Mouse (Mus musculus) Patski (cell line): ENCODE data around the gene Amotl2. TPM values are rescaled to one million over a fixed set of nuclear protein-coding genes. Genes with fewer than 3 reads are reported as not detected.

Source experiments
- ATAC-seq: fragments of 100-300 bp; one replicate; pipeline ENCODE4 v1.8.0; 2021
- CTCF ChIA-PET: fragments of 350-600 bp; sonication (Branson Sonifier 250); formaldehyde crosslinking; loops from one replicate; lab custom pipeline; 2022; ENCODE audit warnings: inconsistent platforms; lab: Charles Lee
- POLR2A ChIA-PET: fragments of 350-600 bp; sonication (Branson Sonifier 250); formaldehyde crosslinking; loops from one replicate; lab custom pipeline; 2022; ENCODE audit warnings: antibody characterized with exemption, inconsistent platforms; lab: Charles Lee
- DNase-seq: peaks from one replicate; pipeline ENCODE4 v3.0.0-alpha.2; 2011; ENCODE audit warnings: low read depth, low spot score
- H3K27me3 ChIP-seq: fragments of 371-371 bp; one replicate; pipeline ENCODE4 v1.5.1; 2021
- CTCF ChIP-seq: fragments of 100-300 bp; IDR thresholded peaks from one replicate; pipeline ENCODE4 v1.5.1; 2021
- in situ Hi-C: fragments of 300-500 bp; cut with MboI; formaldehyde crosslinking; loops from 3 replicates; pipeline ENCODE4 v1.11.1; 2018; ENCODE audit warnings: low pct_unique_long_range_greater_than_20kb, mixed read lengths
- polyA plus RNA-seq: library from polyadenylated mRNA; unstranded; gene quantifications from one replicate; pipeline ENCODE4 v1.2.3, GENCODE M21; 2021

The Amotl2 gene
- polyA plus RNA-seq, 1 experiment from 2014 or later = 306 TPM

DNA sequence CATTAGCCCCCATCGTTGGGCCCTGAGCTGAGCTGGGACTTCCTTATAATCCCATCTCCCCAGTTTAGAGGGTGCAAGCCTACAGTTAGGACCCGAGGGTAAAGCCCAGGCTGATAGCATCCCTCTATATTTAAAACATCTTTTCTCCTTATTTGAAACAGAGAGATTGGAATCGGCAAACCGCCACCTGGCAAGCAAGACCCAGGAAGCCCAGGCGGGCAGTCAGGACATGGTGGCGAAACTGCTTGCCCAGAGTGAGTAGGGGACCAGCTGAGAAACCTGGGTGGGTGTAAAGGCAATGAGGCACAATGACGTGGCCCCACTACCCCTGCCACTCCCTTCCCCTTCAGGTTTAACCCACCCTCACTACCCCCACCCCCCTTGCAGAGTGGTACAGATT is 8.5 kb downstream of the Amotl2 start:
- DNase-seq = no peak
- ChIA-PET CTCF (interaction anchor here (1.0 to 3.7 kb wide), 3 partner anchors 54 to 57 kb away, joined by 6 to 14 read pairs (median 13); no protein-coding TSS in a partner anchor), POLR2A (interaction anchor here (0.7 to 25.8 kb wide), 10 partner anchors 8 to 108 kb away, joined by 3 to 312 read pairs (median 10); partner anchors contain the start of gene Amotl2)
- no peaks in the 10 kb centered on the region for H3K27me3 ChIP-seq
- TF ChIP-seq CTCF = no peak
- no peak for ATAC-seq
- in situ Hi-C loops = loop anchor here (5.0 kb wide), 2 partner anchors 88 to 142 kb away; no protein-coding TSS in a partner anchor

DNA sequence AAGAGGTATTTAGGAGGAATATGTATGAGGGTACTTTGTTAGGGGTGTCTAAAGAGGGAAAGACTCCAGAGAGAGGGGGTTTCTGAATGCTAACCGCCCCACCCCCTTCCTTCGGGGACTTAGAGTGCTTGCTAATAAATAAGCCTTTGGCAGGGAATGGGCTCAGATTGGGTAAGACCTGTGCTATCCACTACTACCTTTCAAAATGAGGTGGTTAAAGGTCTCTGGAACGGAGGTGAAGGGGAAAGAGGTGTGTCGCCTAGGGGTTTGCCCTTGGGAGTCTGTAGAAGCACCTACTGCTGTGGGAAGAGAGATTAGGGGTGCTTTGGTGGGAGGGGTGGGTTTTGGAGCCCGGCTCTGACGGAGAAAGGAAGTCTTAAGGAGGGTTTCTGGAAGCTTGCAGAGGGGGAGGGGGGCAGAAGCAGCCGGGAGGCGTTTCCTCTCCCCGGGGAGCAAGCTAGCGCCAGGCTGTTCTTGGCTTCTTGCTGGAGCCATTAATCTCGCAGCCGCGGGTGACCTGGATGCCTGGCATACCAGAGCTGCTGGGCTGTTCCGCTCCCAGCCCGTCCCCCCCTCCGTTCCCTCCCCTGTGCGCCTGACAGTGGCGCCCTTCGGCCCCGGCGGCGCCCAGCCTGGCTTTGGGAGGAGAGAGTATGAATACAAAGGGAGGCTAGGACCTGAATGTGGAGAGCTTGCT is 9.6 kb downstream of the Amotl2 start:
- ATAC-seq = peak; percentile 66
- DNase-seq = no peak
- in situ Hi-C loops = no loop called here
- ChIA-PET CTCF (interaction anchor here (1.0 to 3.7 kb wide), 4 partner anchors 37 to 56 kb away, joined by 4 to 14 read pairs (median 6); no protein-coding TSS in a partner anchor), POLR2A (interaction anchor here (0.6 to 25.8 kb wide), 13 partner anchors 8 to 89 kb away, joined by 3 to 312 read pairs (median 5); partner anchors contain the start of gene Amotl2)
- H3K27me3 ChIP-seq = no peaks in the 10 kb centered on the region
- no peak for TF ChIP-seq CTCF

DNA sequence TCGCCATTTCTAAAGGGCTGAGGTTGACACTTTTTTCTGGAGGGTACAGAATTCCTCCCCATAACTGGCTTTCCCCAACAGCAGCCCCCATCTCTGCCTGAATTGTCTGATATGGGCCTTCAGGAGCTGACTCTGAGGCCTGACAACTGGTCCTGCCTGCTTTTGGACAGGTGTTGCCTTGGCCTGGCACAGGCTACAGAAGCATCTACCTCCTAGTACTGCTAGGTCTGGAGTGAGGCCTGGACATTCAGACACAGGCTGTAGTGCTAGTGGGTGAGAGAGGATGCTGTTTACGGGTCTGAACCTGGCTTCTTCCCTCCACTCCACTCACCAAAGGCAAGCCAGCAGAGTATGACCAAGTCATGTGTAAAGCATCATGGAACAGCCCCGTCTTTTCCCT is 10.3 kb downstream of the Amotl2 start:
- no peak for DNase-seq
- no peak for TF ChIP-seq CTCF
- ATAC-seq = no peak
- CTCF ChIA-PET = interaction anchor here (1.5 to 1.9 kb wide), 4 partner anchors 35 to 55 kb away, joined by 4 to 7 read pairs (median 5); no protein-coding TSS in a partner anchor
- H3K27me3 ChIP-seq = no peaks in the 10 kb centered on the region
- in situ Hi-C loops = no loop called here
- POLR2A ChIA-PET = interaction anchor here (0.8 to 25.8 kb wide), 12 partner anchors 9 to 90 kb away, joined by 3 to 312 read pairs (median 5); no protein-coding TSS in a partner anchor

DNA sequence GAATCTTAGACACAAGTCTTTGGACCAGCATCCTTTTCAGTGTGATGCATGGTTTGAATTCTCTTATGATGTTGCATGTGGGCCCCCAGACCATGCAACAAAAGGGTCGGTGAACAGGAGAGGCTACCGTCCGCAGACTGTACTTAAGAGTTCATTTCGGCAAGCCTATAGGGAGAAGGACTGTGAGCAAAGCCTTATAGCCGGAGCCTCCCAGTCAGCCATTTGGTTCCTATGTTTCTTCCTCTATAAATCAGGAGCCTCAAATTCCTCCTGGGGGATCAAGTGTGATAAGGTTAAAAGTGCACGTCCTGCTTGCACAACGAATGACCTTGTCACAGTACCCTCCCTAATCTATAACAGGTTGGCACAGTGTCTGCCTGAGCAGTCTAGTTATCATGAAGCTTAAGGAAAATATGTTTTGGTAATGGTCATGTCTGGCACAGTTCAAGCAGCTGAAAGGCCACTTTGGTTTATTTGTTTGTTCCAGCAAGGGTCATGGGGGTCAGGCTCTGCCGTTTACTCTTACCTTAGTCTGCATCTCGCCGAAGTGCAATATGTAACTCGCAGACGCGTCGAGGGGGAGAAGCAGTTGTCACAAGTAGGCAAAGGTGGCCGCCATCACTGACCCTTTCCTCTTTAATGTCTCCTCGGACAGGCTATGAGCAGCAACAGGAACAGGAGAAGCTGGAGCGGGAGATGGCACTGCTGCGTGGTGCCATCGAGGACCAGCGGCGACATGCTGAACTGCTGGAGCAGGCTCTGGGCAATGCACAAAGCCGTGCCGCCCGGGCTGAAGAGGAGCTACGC is 11.4 kb downstream of the Amotl2 start:
- no peak for DNase-seq
- no peak for ATAC-seq
- TF ChIP-seq CTCF = no peak
- in situ Hi-C loops = no loop called here
- POLR2A ChIA-PET = interaction anchor here (0.8 to 25.8 kb wide), 10 partner anchors 8 to 91 kb away, joined by 3 to 312 read pairs (median 6); no protein-coding TSS in a partner anchor
- CTCF ChIA-PET = interaction anchor here (0.7 to 1.9 kb wide), 4 partner anchors 19 to 54 kb away, joined by 3 to 7 read pairs (median 5); no protein-coding TSS in a partner anchor
- no peaks in the 10 kb centered on the region for H3K27me3 ChIP-seq

DNA sequence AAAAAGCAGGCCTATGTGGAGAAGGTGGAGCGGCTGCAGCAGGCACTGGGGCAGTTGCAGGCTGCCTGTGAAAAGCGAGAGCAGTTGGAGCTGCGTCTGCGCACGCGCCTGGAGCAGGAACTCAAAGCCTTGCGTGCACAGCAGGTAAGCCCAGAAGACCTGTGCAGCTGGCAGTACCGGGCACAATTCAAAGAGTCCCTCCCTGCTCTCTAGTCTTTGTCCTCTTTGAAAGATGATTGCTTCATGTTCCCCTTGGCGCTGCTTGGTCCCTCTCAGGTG is 11.9 kb downstream of the Amotl2 start:
- TF ChIP-seq CTCF = no peak
- ATAC-seq (no peak), DNase-seq (no peak)
- ChIA-PET CTCF (interaction anchor here (1.9 kb wide), 1 partner anchor 51 kb away, joined by 7 read pairs; no protein-coding TSS in a partner anchor), POLR2A (interaction anchor here (0.8 to 25.8 kb wide), 9 partner anchors 8 to 91 kb away, joined by 3 to 312 read pairs (median 5); no protein-coding TSS in a partner anchor)
- H3K27me3 ChIP-seq = no peaks in the 10 kb centered on the region
- in situ Hi-C loops = no loop called here

DNA sequence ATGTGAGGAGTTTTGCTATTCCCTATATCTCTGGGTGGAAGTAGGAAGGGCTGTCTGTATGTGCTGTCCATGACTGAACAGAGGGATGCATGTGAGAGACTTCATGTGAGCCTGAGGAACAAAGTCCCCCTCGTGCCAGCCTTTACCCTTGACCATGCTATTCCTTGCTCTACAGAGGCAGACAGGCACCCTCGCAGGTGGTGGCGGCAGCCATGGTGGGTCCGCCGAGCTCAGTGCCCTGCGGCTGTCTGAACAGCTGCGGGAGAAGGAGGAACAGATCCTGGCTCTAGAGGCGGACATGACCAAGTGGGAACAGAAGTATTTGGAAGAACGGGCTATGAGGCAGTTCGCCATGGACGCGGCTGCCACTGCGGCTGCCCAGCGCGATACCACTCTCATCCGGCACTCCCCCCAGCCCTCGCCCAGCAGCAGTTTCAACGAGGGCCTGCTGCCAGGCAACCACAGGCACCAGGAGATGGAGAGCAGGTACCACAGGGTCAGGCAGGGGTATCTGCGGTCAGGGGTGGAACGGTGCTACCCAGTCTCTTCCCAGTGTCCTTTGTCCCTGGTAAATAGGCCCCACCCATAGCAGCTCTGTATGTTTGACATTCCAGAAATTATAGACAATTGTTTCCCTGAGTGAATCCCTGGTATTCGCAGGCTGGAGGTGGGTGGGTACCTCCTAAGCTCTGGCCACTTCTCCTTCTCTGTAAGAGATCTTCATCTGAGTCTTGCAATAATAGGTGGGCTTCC is 12.8 kb downstream of the Amotl2 start:
- peak; percentile 2 for ATAC-seq
- no peak for TF ChIP-seq CTCF
- in situ Hi-C loops = no loop called here
- no peak for DNase-seq
- POLR2A ChIA-PET = interaction anchor here (1.0 to 25.8 kb wide), 10 partner anchors 9 to 92 kb away, joined by 3 to 312 read pairs (median 24); no protein-coding TSS in a partner anchor
- CTCF ChIA-PET = no interaction called here
- no peaks in the 10 kb centered on the region for H3K27me3 ChIP-seq

DNA sequence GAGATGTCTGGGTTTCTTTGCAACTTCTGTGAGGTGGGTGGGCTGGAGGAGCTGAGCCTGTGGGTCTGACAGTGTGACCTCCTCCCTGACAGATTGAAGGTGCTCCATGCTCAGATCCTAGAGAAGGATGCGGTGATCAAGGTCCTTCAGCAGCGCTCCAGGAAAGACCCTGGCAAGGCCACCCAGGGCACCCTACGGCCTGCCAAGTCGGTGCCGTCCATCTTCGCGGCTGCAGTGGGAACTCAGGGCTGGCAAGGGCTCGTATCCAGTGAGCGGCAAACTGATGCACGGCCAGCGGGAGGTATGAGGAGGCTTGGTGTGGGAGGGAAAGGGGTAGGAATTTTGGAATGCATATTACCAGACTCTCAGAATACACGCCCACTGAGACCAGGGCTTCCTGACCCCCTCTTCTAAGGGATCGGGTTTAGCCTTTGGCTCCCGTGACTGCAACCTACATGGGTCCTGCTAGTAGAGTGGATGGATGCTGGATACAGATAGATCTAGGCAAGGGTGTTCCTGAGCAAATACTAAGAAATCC is 13.5 kb downstream of the Amotl2 start:
- no peak for ATAC-seq
- H3K27me3 ChIP-seq = no peaks in the 10 kb centered on the region
- in situ Hi-C loops = loop anchor here (5.0 kb wide), 1 partner anchor 47 kb away; no protein-coding TSS in a partner anchor
- ChIA-PET POLR2A (interaction anchor here (1.0 to 25.8 kb wide), 9 partner anchors 10 to 93 kb away, joined by 3 to 312 read pairs (median 7); no protein-coding TSS in a partner anchor), CTCF (interaction anchor here (1.5 to 2.9 kb wide), 4 partner anchors 9 to 94 kb away, joined by 5 to 12 read pairs (median 9); no protein-coding TSS in a partner anchor)
- TF ChIP-seq CTCF = no peak
- no peak for DNase-seq

DNA sequence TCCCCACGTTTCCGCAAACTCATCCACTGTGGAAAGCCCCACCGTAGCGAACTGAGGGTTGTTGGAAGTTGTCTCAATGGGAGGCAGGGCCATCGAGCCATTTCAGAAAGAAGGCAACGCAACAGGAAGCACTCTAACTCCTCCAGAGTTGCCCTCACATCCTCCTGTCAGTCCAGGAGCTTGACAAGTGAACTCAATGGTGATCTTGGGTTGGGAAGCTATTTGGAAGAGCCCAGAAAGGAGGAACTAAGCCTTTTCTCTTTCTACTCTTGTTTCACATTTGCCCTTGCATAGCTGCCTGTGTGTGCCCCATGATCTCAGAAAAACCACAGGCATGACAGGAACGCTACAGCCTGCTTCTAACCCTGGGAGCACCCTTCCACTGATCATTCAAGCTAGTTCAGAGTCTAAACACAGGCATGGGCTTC is 14.6 kb downstream of the Amotl2 start:
- CTCF ChIA-PET = interaction anchor here (0.9 to 2.9 kb wide), 9 partner anchors 10 to 138 kb away, joined by 3 to 12 read pairs (median 7); no protein-coding TSS in a partner anchor
- ATAC-seq (peak; percentile 31), DNase-seq (no peak)
- POLR2A ChIA-PET = interaction anchor here (0.8 to 25.8 kb wide), 12 partner anchors 11 to 102 kb away, joined by 3 to 312 read pairs (median 7); no protein-coding TSS in a partner anchor
- H3K27me3 ChIP-seq = no peaks in the 10 kb centered on the region
- no peak for TF ChIP-seq CTCF
- in situ Hi-C loops = loop anchor here (5.0 kb wide), 1 partner anchor 46 kb away; no protein-coding TSS in a partner anchor
